Mouse (Mus musculus) spleen, adult 2 months (tissue): ENCODE results near the gene Haus5.

ENCODE experiments used
- CTCF ChIP-seq: fragments of 200-500 bp; IDR thresholded peaks from 2 replicates; pipeline ENCODE4 v1.5.1; 2011; ENCODE audit warnings: mild to moderate bottlenecking, inconsistent platforms; ENCODE audit not compliant: insufficient read depth, insufficient read length, insufficient replicate concordance; ENCODE audit errors: extremely low read depth
- POLR2A ChIP-seq: fragments of 200-500 bp; IDR thresholded peaks from 2 replicates; pipeline ENCODE4 v1.6.1; 2011; ENCODE audit warnings: low read depth, low read length, inconsistent platforms

DNA sequence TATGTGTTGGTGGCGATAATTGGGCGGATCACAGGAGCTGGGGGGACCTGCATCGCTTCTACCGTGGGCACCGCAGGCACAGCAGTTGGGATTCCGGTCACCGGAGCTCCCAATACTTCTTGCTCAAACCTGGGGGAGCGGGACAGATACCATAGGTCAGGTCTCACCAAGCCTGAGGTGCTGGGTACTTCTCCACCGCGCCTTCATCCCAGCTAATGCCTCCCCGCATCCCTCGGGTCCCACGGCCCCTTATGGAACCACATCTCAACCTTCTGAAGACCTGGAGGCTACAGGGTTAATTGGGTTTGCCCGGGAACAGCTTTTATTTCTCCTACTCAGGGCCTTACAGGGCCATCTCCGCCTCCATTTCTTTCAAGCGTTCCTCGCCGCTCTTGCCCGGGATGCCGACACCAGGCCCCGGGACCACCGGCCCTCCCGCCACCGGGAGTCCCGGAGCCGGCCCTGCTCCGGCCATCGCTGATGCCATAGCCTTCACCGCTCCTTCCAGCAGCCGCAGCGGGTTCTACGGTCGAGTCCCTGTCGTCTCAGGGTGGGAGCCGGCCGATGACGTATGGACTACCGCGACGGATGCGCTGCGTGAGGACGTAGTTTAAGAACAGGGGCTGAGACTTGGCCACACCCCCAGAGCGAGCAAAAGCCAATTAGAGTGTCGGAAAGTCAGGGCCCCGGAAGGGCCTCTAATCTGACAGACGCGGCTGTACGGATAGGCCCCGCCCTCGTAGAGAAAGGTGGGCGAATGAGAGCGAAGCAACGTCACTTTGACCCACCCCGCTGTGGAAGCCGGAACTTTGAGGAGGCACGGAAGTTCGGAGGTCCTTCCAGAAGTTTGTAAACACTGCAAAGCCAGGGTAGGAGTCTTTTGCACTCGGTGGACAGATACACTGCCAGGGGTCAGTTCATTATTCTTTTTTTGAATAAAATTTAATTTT lies 14.9 kb downstream of the Haus5 start, which contains the start of gene Rbm42:
- TF ChIP-seq CTCF, result no peak
- TF ChIP-seq POLR2A, result peak; percentile 82
